Mouse (Mus musculus): Measurements from ENCODE around the gene Vgll4. TPM values are rescaled to one million over a fixed set of nuclear protein-coding genes. Genes with fewer than 3 reads are reported as not detected.

Vgll4 gene
- polyA plus RNA-seq, 1 experiment, result 38.4 TPM

GRCm38 (mm10) chr6:115006948-115007347 is 37.2 kb upstream of the Vgll4 start:
- H3K36me3 ChIP-seq (ENCODE audit: control insufficient read depth, insufficient read depth, low read length), result 0 out of 2 replicates have a peak, but pooled peaks cover 2% of the 10 kb centered on the region
- H3K4me1 ChIP-seq (ENCODE audit: control insufficient read depth, insufficient read depth, low read length), result no peaks in the 10 kb centered on the region
- no peak overlapping the region for H3K4me3 ChIP-seq (ENCODE audit: control insufficient read depth, low read depth, low read length)
- H3K27me3 ChIP-seq (ENCODE audit: control insufficient read depth, insufficient read depth, low read length), result no peaks in the 10 kb centered on the region
- TF ChIP-seq CTCF (IDR thresholded peaks at IDR 0.05; ENCODE audit: control insufficient read depth, insufficient read depth, insufficient replicate concordance, low read depth, low read length) (no peak), POLR2A (IDR thresholded peaks at IDR 0.05; ENCODE audit: control insufficient read depth, low read depth, low read length) (no peak)
- no peak overlapping the region for H3K27ac ChIP-seq (ENCODE audit: control insufficient read depth, insufficient read depth, low read depth, low read length)

- no peaks in the 10 kb centered on the region for H3K36me3 ChIP-seq (ENCODE audit: control insufficient read depth, insufficient read depth, low read length)
- H3K27ac ChIP-seq (ENCODE audit: control insufficient read depth, insufficient read depth, low read depth, low read length), result no peak overlapping the region
- H3K27me3 ChIP-seq (ENCODE audit: control insufficient read depth, insufficient read depth, low read length), result no peaks in the 10 kb centered on the region
- TF ChIP-seq POLR2A (IDR thresholded peaks at IDR 0.05; ENCODE audit: control insufficient read depth, low read depth, low read length), result no peak
- no peak for TF ChIP-seq CTCF (IDR thresholded peaks at IDR 0.05; ENCODE audit: control insufficient read depth, insufficient read depth, insufficient replicate concordance, low read depth, low read length)
- no peaks in the 10 kb centered on the region for H3K4me1 ChIP-seq (ENCODE audit: control insufficient read depth, insufficient read depth, low read length)
- H3K4me3 ChIP-seq (ENCODE audit: control insufficient read depth, low read depth, low read length), result no peak overlapping the region
These were observed 36.3 kb upstream of the Vgll4 start for GRCm38 (mm10) chr6:115006065-115006464.

GRCm38 (mm10) chr6:115005351-115005890 is 35.6 kb upstream of the Vgll4 start:
- no peak overlapping the region for H3K4me3 ChIP-seq (ENCODE audit: control insufficient read depth, low read depth, low read length)
- no peaks in the 10 kb centered on the region for H3K36me3 ChIP-seq (ENCODE audit: control insufficient read depth, insufficient read depth, low read length)
- TF ChIP-seq POLR2A (IDR thresholded peaks at IDR 0.05; ENCODE audit: control insufficient read depth, low read depth, low read length) (no peak), CTCF (IDR thresholded peaks at IDR 0.05; ENCODE audit: control insufficient read depth, insufficient read depth, insufficient replicate concordance, low read depth, low read length) (no peak)
- H3K4me1 ChIP-seq (ENCODE audit: control insufficient read depth, insufficient read depth, low read length), result no peaks in the 10 kb centered on the region
- H3K27me3 ChIP-seq (ENCODE audit: control insufficient read depth, insufficient read depth, low read length), result no peaks in the 10 kb centered on the region
- no peak overlapping the region for H3K27ac ChIP-seq (ENCODE audit: control insufficient read depth, insufficient read depth, low read depth, low read length)

GRCm38 (mm10) chr6:115004636-115005035 is 34.8 kb upstream of the Vgll4 start:
- Histone ChIP-seq H3K4me3 (ENCODE audit: control insufficient read depth, low read depth, low read length) (no peak overlapping the region), H3K4me1 (ENCODE audit: control insufficient read depth, insufficient read depth, low read length) (no peaks in the 10 kb centered on the region), H3K27ac (ENCODE audit: control insufficient read depth, insufficient read depth, low read depth, low read length) (no peak overlapping the region), H3K36me3 (ENCODE audit: control insufficient read depth, insufficient read depth, low read length) (no peaks in the 10 kb centered on the region), H3K27me3 (ENCODE audit: control insufficient read depth, insufficient read depth, low read length) (no peaks in the 10 kb centered on the region)
- TF ChIP-seq CTCF (IDR thresholded peaks at IDR 0.05; ENCODE audit: control insufficient read depth, insufficient read depth, insufficient replicate concordance, low read depth, low read length), result no peak
- no peak for TF ChIP-seq POLR2A (IDR thresholded peaks at IDR 0.05; ENCODE audit: control insufficient read depth, low read depth, low read length)

GRCm38 (mm10) chr6:114998374-114999031 is 28.7 kb upstream of the Vgll4 start:
- no peaks in the 10 kb centered on the region for H3K4me1 ChIP-seq (ENCODE audit: control insufficient read depth, insufficient read depth, low read length)
- no peaks in the 10 kb centered on the region for H3K36me3 ChIP-seq (ENCODE audit: control insufficient read depth, insufficient read depth, low read length)
- no peaks in the 10 kb centered on the region for H3K27me3 ChIP-seq (ENCODE audit: control insufficient read depth, insufficient read depth, low read length)
- TF ChIP-seq POLR2A (IDR thresholded peaks at IDR 0.05; ENCODE audit: control insufficient read depth, low read depth, low read length), result no peak
- no peak for TF ChIP-seq CTCF (IDR thresholded peaks at IDR 0.05; ENCODE audit: control insufficient read depth, insufficient read depth, insufficient replicate concordance, low read depth, low read length)
- H3K27ac ChIP-seq (ENCODE audit: control insufficient read depth, insufficient read depth, low read depth, low read length), result no peak overlapping the region
- H3K4me3 ChIP-seq (ENCODE audit: control insufficient read depth, low read depth, low read length), result no peak overlapping the region

GRCm38 (mm10) chr6:114997471-114997870 is 27.7 kb upstream of the Vgll4 start:
- H3K27me3 ChIP-seq (ENCODE audit: control insufficient read depth, insufficient read depth, low read length), result no peaks in the 10 kb centered on the region
- no peaks in the 10 kb centered on the region for H3K36me3 ChIP-seq (ENCODE audit: control insufficient read depth, insufficient read depth, low read length)
- TF ChIP-seq CTCF (IDR thresholded peaks at IDR 0.05; ENCODE audit: control insufficient read depth, insufficient read depth, insufficient replicate concordance, low read depth, low read length) (no peak), POLR2A (IDR thresholded peaks at IDR 0.05; ENCODE audit: control insufficient read depth, low read depth, low read length) (no peak)
- no peaks in the 10 kb centered on the region for H3K4me1 ChIP-seq (ENCODE audit: control insufficient read depth, insufficient read depth, low read length)
- H3K27ac ChIP-seq (ENCODE audit: control insufficient read depth, insufficient read depth, low read depth, low read length), result no peak overlapping the region
- H3K4me3 ChIP-seq (ENCODE audit: control insufficient read depth, low read depth, low read length), result no peak overlapping the region

- H3K27ac ChIP-seq (ENCODE audit: control insufficient read depth, insufficient read depth, low read depth, low read length), result no peak overlapping the region
- no peaks in the 10 kb centered on the region for H3K36me3 ChIP-seq (ENCODE audit: control insufficient read depth, insufficient read depth, low read length)
- TF ChIP-seq POLR2A (IDR thresholded peaks at IDR 0.05; ENCODE audit: control insufficient read depth, low read depth, low read length) (no peak), CTCF (IDR thresholded peaks at IDR 0.05; ENCODE audit: control insufficient read depth, insufficient read depth, insufficient replicate concordance, low read depth, low read length) (no peak)
- H3K4me3 ChIP-seq (ENCODE audit: control insufficient read depth, low read depth, low read length), result no peak overlapping the region
- H3K4me1 ChIP-seq (ENCODE audit: control insufficient read depth, insufficient read depth, low read length), result no peaks in the 10 kb centered on the region
- H3K27me3 ChIP-seq (ENCODE audit: control insufficient read depth, insufficient read depth, low read length), result no peaks in the 10 kb centered on the region
These were observed 27.1 kb upstream of the Vgll4 start for GRCm38 (mm10) chr6:114996910-114997309.

Measured in testis, adult 2 months (tissue).